Mouse (Mus musculus) cerebellum, adult 11 months (tissue): Measurements from ENCODE around the gene Chdh.

Source experiments
- DNase-seq: peaks from one replicate; pipeline ENCODE4 v3.0.0; 2022

The Chdh gene

GRCm38 (mm10) chr14:30008733-30009575, at the start of gene Chdh, which contains the start of gene Il17rb:
Chdh (plus strand) TSS chr14:30009023.
Il17rb (minus strand) TSS chr14:30008896.
- DNase-seq: peak; percentile 27

- DNase-seq: no peak
Measured at GRCm38 (mm10) chr14:29967611-29968010, 41.2 kb upstream of the Chdh start.

GRCm38 (mm10) chr14:29968075-29968821, 40.6 kb upstream of the Chdh start, which contains the start of gene Selenok:
Selenok (plus strand) TSS chr14:29968308.
- peak; percentile 94 for DNase-seq

- no peak for DNase-seq
Measured at GRCm38 (mm10) chr14:29971446-29971845, 37.4 kb upstream of the Chdh start.

GRCm38 (mm10) chr14:29971993-29972392, 36.8 kb upstream of the Chdh start:
- no peak for DNase-seq

GRCm38 (mm10) chr14:29976927-29977326, 31.9 kb upstream of the Chdh start:
- no peak for DNase-seq

GRCm38 (mm10) chr14:29978254-29979204, 30.3 kb upstream of the Chdh start, which contains the start of gene Actr8:
Actr8 (plus strand) TSS chr14:29978337.
- peak; percentile 92 for DNase-seq

- no peak for DNase-seq
Measured at GRCm38 (mm10) chr14:29980447-29981205, 28.2 kb upstream of the Chdh start.

- DNase-seq: no peak
Measured at GRCm38 (mm10) chr14:29986096-29986495, 22.7 kb upstream of the Chdh start.

- DNase-seq: no peak
Measured at GRCm38 (mm10) chr14:29987276-29987675, 21.5 kb upstream of the Chdh start.

- no peak for DNase-seq
Measured at GRCm38 (mm10) chr14:29987739-29988138, 21.1 kb upstream of the Chdh start.

- DNase-seq: no peak
Measured at GRCm38 (mm10) chr14:29988337-29988736, 20.5 kb upstream of the Chdh start.

GRCm38 (mm10) chr14:29994976-29995375, 13.8 kb upstream of the Chdh start:
- DNase-seq: no peak

- no peak for DNase-seq
Measured at GRCm38 (mm10) chr14:29996000-29996751, 12.6 kb upstream of the Chdh start.

GRCm38 (mm10) chr14:29997345-29997744, 11.5 kb upstream of the Chdh start:
- DNase-seq: no peak

- no peak for DNase-seq
Measured at GRCm38 (mm10) chr14:29998747-29999474, 9.9 kb upstream of the Chdh start.

- no peak for DNase-seq
Measured at GRCm38 (mm10) chr14:29999475-29999811, 9.4 kb upstream of the Chdh start.

- no peak for DNase-seq
Measured at GRCm38 (mm10) chr14:30009864-30010560, 1.2 kb downstream of the Chdh start.

- DNase-seq: no peak
Measured at GRCm38 (mm10) chr14:30011886-30012560, 3.2 kb downstream of the Chdh start.
